Mouse (Mus musculus) spleen, adult 2 months (tissue): ENCODE results near the gene Fetub. TPM values are rescaled to one million over a fixed set of nuclear protein-coding genes. Genes with fewer than 3 reads are reported as not detected.

Experiments used
- DNase-seq, 2 experiments: peaks; one replicate each; pipeline versions ENCODE4 v3.0.0 to v3.0.0-alpha.2; 2012 to 2021; ENCODE audit warnings: low spot score in 2 of 2, low read depth in 1 of 2
- H3K27ac ChIP-seq: fragments of 200-500 bp; 2 replicates; pipeline ENCODE4 v1.5.1; 2012; ENCODE audit warnings: low read length, inconsistent platforms; ENCODE audit not compliant: insufficient read depth
- H3K27me3 ChIP-seq: fragments of 200-500 bp; 2 replicates; pipeline ENCODE4 v1.6.1; 2012; ENCODE audit warnings: mild to moderate bottlenecking, moderate library complexity, low read length, inconsistent platforms; ENCODE audit not compliant: control insufficient read depth, insufficient read depth
- H3K36me3 ChIP-seq: fragments of 200-500 bp; 2 replicates; pipeline ENCODE4 v1.6.1; 2012; ENCODE audit warnings: mild to moderate bottlenecking, low read length, inconsistent platforms; ENCODE audit not compliant: control insufficient read depth, insufficient read depth
- H3K4me1 ChIP-seq: fragments of 200-500 bp; 2 replicates; pipeline ENCODE4 v1.6.1; 2011; ENCODE audit warnings: inconsistent platforms; ENCODE audit not compliant: control insufficient read depth, insufficient read depth, insufficient read length
- H3K4me3 ChIP-seq: fragments of 200-500 bp; 2 replicates; pipeline ENCODE4 v1.5.1; 2011; ENCODE audit warnings: mild to moderate bottlenecking, inconsistent platforms; ENCODE audit not compliant: insufficient read depth, insufficient read length; ENCODE audit errors: extremely low read depth
- CTCF ChIP-seq: fragments of 200-500 bp; IDR thresholded peaks from 2 replicates; pipeline ENCODE4 v1.5.1; 2011; ENCODE audit warnings: mild to moderate bottlenecking, inconsistent platforms; ENCODE audit not compliant: insufficient read depth, insufficient read length, insufficient replicate concordance; ENCODE audit errors: extremely low read depth
- POLR2A ChIP-seq: fragments of 200-500 bp; IDR thresholded peaks from 2 replicates; pipeline ENCODE4 v1.6.1; 2011; ENCODE audit warnings: low read depth, low read length, inconsistent platforms
- WGBS: fragments of 180-500 bp; shearing (Covaris S2); methylation state at CpG from one replicate; pipeline ENCODE4 v1.1.7; 2018; 5-methylcytosine and 5-hydroxymethylcytosine counted together
- polyA plus RNA-seq: library from polyadenylated mRNA; depleted of rRNA; stranded (reverse); fragments of >200 nt; gene quantifications from 2 replicates; pipeline ENCODE4 v1.2.3, GENCODE M21; 2012

Gene Fetub
- polyA plus RNA-seq, 1 experiment, result not detected

GRCm38 (mm10) chr16:22947371-22947770 is 29.2 kb downstream of the Fetub start:
- DNase-seq, result no peak
- 85% methylated on average over 2 of the region's 2 CpGs for whole genome bisulfite sequencing
- no peak overlapping the region for H3K4me3 ChIP-seq

GRCm38 (mm10) chr16:22950840-22951395 is 32.8 kb downstream of the Fetub start, which contains the start of gene Hrg:
Gene Hrg, plus strand, starts transcription at chr16:22951072.
- 94% methylated on average over 6 of the region's 6 CpGs for WGBS
- DNase-seq, result no peak
- TF ChIP-seq POLR2A (no peak), CTCF (no peak)
- Histone ChIP-seq H3K27ac (no peak within 1 kb of the TSS), H3K4me3 (no peak within 1 kb of the TSS), H3K4me1 (no peaks in the 10 kb centered on the region), H3K36me3 (no peaks in the 10 kb centered on the region), H3K27me3 (no peaks in the 10 kb centered on the region)

More at GRCm38 (mm10) chr16:22947371-22947770, 29.2 kb downstream of the Fetub start:
- Histone ChIP-seq H3K4me1 (no peaks in the 10 kb centered on the region), H3K36me3 (no peaks in the 10 kb centered on the region), H3K27ac (no peak overlapping the region), H3K27me3 (no peaks in the 10 kb centered on the region)
- TF ChIP-seq CTCF (no peak), POLR2A (no peak)

GRCm38 (mm10) chr16:22953069-22953468 is 34.9 kb downstream of the Fetub start:
- Histone ChIP-seq H3K27ac (no peak overlapping the region), H3K27me3 (no peaks in the 10 kb centered on the region), H3K36me3 (no peaks in the 10 kb centered on the region), H3K4me3 (no peak overlapping the region), H3K4me1 (no peaks in the 10 kb centered on the region)
- TF ChIP-seq POLR2A (no peak), CTCF (no peak)
- DNase-seq, result no peak
- WGBS, result 48% methylated on average over 4 of the region's 4 CpGs

- Histone ChIP-seq H3K4me1 (no peaks in the 10 kb centered on the region), H3K27me3 (no peaks in the 10 kb centered on the region), H3K36me3 (no peaks in the 10 kb centered on the region), H3K27ac (no peak overlapping the region), H3K4me3 (no peak overlapping the region)
- TF ChIP-seq CTCF, result no peak
- no peak for TF ChIP-seq POLR2A
- 79% methylated on average over 13 of the region's 13 CpGs for WGBS
- no peak for DNase-seq
Observed at GRCm38 (mm10) chr16:22955397-22956084, 37.4 kb downstream of the Fetub start.

- DNase-seq, result no peak
- H3K4me1 ChIP-seq, result no peaks in the 10 kb centered on the region
- H3K36me3 ChIP-seq, result no peaks in the 10 kb centered on the region
- TF ChIP-seq POLR2A (no peak), CTCF (no peak)
- no peak overlapping the region for H3K4me3 ChIP-seq
- H3K27ac ChIP-seq, result no peak overlapping the region
- whole genome bisulfite sequencing, result 91% methylated on average over 11 of the region's 11 CpGs
- H3K27me3 ChIP-seq, result no peaks in the 10 kb centered on the region
Observed at GRCm38 (mm10) chr16:22956085-22956439, 37.9 kb downstream of the Fetub start.

GRCm38 (mm10) chr16:22961073-22961472 is 42.9 kb downstream of the Fetub start:
- no peak overlapping the region for H3K27ac ChIP-seq
- 92% methylated on average over 8 of the region's 8 CpGs for WGBS
- DNase-seq, result no peak
- no peaks in the 10 kb centered on the region for H3K27me3 ChIP-seq
- TF ChIP-seq CTCF, result no peak
- no peak for TF ChIP-seq POLR2A
- no peaks in the 10 kb centered on the region for H3K36me3 ChIP-seq
- H3K4me3 ChIP-seq, result no peak overlapping the region
- no peaks in the 10 kb centered on the region for H3K4me1 ChIP-seq

- no peaks in the 10 kb centered on the region for H3K4me1 ChIP-seq
- no peak for DNase-seq
- H3K27me3 ChIP-seq, result no peaks in the 10 kb centered on the region
- no peak overlapping the region for H3K4me3 ChIP-seq
- H3K27ac ChIP-seq, result no peak overlapping the region
- 84% methylated on average over 5 of the region's 5 CpGs for WGBS
- no peaks in the 10 kb centered on the region for H3K36me3 ChIP-seq
- no peak for TF ChIP-seq POLR2A
- no peak for TF ChIP-seq CTCF
Observed at GRCm38 (mm10) chr16:22962256-22962655, 44.1 kb downstream of the Fetub start.
